Mouse (Mus musculus): Measurements from ENCODE around the gene Faap20. TPM values are rescaled to one million over a fixed set of nuclear protein-coding genes. Genes with fewer than 3 reads are reported as not detected.

Gene Faap20
- polyA plus RNA-seq, 3 experiments from 2014 or later = 44.3 to 57.3 (median 51.6) TPM

DNA sequence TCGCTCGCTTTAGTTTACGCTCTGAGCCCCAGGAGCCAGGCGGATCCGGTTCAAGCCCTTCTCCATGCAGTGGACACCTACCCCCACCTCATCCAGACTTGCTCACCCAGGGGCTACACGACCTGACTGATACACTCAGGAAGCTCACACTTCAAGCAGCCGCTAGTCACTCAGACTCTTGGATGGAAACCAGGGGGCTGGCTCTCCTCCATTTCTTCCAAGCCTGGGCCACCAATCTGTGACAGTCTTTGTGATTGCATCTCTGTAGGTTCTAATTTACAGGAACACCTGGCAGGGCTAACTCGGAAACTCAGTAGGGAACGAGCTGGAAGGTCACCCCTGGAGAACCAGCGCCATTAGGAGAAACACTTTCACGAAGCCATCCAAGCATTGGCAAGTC, 38.1 kb downstream of the Faap20 start:
- ATAC-seq = no peak

DNA sequence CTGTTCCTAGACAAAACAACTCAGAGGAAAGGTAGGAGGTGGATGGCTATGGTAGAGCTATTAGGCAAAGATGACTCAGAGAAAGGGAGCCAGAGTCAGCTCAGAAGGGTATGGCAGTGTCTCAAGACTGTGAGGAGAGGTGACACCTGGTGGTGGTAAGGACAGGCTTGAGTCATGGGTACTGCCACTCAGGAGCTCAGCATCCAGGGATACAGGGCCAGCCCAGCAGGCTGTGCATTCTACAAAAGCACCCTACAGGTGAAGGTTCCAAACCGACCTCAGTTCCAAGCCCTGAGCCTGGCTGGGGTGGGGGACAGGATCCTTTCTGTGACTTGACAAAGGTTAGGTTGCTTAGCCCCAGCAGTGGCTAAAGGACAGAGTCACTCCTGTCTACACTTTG, 39.0 kb downstream of the Faap20 start:
- ATAC-seq = no peak

DNA sequence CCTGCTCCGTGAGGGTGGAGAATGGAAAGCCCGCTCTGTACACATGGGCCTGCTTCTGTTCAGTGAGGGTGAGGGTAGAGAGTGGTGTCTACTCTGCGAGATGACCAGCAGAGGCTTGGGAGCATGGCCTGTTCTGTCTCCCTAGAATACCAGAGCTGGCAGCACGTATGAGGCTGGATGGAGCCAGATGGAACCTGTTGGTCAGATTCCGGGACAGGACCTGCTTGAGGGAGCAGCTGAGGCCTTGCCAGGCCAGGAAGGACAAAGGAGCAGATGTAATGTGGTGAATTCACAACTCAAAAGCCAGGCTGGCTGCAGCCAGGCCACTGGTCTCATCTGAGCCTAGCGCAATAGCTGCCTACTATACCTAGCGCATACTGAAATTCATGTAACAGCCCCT, 40.4 kb downstream of the Faap20 start:
- no peak for ATAC-seq

DNA sequence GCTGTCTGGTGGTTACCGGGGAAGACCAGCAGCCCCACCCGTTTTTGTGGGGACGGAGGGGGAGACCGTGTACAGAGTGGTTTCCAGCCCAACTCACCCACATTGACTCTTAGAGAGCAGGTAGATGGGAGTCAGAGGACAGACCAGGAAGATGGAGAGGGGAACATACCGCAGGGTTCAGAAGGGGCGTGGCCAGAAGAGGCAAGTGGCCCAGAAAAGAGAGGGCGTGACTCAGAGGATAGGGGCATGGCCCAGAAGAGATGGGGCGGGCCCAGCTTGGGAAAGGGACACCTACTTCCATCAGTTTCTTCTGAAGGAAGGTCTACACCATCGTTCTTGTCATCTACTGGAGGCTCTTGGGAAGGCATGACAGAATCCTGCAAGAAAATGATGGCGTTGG, 43.3 kb downstream of the Faap20 start:
- no peak for ATAC-seq

DNA sequence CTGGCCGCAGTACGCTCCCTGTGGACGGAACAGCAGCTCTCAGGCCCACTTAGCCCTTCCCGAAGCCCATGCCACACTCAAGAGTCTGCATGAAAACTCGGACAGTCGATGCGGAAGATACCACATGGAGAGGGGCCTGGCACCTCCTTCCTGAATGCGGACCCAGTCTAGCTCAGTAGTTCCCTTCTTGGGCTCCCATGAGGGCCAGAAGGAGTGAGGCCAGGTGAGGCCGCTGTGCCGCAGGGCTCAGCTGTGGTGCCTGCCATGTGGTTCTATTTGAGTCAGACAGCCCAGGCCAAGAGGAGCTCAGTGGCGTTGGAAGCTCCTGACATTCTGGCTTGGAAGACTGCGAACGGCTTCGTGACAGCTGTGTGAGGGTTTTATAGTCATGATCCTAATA, 44.8 kb downstream of the Faap20 start:
- no peak for ATAC-seq

DNA sequence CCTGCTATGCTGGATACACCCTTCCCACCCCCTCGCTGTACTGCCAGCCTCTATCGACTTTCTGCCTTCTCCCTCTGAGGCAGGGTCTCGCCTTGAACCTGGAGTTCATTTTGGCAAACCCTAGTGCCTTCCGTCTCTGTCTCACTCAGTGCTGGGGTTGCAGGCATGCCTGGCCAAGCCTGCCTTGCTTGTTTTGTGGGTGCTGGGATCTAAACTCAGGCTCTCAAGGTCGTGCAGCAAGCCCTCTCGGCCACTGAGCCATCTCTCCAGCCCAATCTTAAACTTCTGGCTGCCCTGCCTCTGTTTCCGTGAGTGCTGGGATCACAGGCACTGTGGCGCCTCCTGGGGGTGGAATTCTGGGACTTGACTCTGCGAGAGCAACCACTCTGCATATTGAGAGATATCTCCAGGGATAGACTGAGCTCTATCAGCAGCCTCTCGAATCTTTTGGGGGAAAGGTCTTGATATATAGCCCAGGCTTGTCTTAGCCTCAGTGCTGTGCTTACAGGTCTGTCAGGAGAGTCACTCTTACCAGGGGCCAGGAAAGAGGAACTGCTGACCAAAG, 45.5 kb downstream of the Faap20 start:
- ATAC-seq = no peak

DNA sequence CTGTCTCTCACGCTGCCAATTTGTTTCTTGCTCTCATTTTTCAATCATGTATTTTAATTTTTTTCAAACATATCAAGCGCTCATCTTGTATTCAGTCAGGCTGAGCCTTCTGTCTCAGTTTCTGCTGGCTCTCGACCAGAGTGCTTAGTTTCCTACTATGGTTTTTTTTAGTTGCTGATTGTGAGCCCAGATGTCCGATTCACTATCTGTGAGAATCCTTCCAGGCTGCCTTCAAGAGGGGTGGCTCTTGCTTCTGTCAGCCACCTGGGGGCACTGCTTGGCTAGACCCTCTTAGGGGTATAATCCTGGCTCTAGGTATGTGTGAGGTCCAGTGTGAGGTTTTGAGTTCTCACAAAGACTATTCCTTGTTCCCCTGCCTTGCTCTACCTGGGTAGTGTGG, 46.4 kb downstream of the Faap20 start:
- ATAC-seq = no peak

DNA sequence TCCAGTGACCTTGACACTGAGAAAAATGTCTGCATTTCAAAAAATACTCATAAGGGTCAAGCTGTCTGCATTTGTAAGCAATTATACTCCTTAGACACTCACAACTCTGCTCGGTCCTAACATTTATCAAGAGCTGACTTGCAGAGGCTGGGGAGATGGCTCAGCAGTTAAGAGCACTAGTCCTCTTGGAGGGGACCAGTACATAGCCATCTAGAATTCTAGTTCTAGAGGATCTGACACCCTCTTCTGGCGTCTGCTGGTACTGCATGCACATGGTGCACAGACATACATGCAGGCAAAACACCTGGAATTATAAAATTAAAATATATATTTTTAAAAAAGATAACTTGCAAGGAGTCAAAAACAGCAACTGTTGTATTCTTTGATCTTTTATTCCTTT, 47.5 kb downstream of the Faap20 start:
- ATAC-seq = no peak

DNA sequence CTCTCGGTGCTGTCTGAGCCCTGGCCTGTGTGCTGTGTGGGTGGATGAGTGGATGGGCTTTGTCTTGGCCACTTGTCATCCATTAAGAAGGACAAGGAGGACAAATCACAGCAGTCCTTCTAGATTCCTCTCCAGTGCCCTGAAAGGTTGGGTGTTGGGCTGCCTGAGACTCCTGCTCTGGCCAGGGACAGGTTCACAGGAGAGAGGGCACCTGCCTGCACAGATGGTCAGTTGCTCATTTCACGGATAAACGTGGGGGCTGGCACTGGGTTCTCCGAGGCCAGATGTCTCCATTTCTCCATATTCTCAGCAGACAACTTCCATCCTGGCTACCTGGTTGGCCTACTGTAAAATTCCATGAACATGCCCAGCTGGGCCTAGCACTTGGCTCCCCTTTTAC, 49.2 kb downstream of the Faap20 start:
- ATAC-seq = no peak

DNA sequence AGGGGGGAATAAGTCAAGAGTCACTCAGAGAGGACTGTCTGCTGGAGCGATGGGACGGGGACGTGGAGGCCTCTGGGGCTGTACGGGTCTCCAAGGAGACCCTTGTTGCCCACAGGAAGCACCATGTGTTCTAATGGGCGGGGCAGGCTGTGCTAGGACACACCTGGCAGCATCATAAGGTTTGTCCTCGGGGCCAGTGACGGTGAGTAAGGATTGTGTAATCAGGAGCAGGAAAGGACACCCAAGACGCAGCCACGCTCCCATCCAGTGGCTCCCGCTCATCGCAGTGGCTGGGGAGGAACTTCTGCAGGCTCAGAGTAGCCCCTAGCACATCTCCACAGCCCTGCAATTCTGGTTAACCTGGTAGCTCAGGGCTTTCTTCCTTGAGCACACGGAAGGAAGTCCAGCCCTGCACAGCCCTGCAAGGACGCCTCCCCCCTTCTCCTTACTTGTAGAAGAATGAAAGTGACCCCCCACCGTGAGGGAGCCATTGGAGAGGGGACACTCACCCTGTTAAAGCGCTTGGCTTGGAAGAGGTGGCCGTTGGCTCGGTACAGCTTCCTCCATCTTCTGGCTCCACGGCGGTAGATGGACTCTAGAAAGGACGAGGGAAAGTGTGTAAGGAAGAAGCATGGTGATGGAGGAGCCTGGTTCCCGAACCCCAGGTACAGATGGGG, 51.0 kb downstream of the Faap20 start:
- no peak for ATAC-seq

DNA sequence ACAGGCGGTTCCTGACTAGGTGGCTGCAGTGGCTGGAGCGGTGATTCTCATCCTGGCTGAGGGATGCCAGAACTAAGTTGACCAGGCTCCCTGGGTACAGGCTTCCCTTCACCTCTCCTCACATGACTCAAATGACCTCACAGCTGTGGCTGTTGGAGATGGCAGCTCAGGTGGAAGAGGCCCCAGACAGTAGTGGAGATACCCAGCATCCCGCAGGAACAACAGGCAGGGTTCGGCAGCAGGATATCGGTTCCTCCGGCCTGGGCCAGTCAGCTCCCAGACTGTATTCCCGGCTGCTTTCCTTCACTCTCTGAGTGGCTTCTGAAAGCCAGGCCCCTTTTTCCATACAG, 51.5 kb downstream of the Faap20 start:
- no peak for ATAC-seq

DNA sequence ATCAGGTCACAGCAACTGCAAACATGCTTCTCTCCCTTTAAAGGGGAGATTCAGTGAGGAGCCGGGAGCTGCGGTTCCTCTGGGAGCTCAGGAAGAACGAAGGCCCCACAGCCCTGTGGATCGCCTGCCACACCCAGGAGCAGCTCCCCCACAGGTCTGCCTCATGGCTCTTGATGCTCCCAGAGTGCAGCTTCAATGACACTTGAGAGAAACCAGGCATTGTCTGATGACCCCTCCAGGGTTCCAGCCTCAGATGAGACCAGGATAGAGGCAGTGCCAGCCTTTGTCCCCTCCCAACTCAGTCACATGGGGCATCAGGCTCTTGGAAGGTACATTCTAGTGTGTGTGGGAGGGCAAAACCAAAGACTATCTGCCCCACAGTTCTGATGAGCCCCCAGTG, 52.4 kb downstream of the Faap20 start:
- no peak for ATAC-seq

DNA sequence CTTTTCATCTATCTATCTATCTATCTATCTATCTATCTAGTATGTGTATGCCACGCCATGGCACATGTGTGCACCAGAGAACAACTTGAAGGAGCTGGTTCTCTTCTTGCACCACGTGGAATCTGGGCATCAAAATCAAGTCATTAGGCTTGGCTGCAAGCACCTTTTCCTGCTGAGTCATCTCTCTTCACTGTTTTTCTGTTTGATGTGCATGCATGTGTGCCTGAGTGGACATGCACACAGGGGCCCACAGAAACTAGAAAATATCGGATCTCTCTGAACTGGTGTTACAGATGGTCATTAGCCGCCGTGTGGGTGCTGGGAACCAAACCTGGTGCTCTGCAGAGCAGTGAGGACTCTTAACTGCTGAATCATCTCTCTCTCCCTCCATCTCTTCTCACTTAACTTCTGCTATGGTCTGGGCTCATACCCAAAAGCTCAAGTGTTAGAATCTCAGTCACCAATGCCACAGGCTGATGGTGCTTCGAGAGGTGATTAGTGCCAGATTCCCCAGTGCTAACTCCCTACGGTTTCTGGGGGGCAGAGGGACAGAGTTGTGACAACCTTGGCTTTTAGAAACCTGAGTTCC, 55.0 kb downstream of the Faap20 start:
- no peak for ATAC-seq

DNA sequence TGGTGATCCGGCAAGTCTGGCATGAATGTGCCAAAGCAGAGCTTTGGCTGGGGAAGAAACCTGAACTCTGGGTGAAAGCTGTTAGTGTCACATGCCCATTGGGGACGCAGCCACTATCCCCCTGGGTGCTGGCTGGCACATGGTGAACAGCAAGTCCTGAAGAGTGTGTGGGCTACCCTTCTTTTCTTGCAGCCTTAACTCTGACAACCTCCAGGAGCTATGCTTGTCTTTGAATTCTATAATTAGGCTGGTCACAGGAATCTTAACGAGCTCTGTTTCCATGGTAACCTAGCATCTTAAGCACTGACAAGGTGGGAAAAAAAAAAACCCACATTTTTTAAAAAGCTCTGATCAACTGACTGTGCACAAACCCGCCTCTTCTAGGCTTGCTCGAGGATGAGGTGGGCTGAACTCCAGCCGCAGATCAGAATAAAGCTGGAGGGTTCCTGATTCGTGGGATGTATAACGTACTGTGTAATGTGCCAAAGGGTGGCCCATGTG, 56.0 kb downstream of the Faap20 start:
- no peak for ATAC-seq

Other genes starting within 250 kb of the Faap20 start
- not detected for gene Plch2, start 193.0 kb upstream of the Faap20 start, polyA plus RNA-seq (2017; shearing (Covaris generic))
- gene Pex10, start 182.8 kb upstream of the Faap20 start, polyA plus RNA-seq (2017; shearing (Covaris generic)) = 1 to 10 TPM; 5.8 to 8.7 (median 7.2) TPM
- gene Rer1, start 163.4 kb upstream of the Faap20 start, polyA plus RNA-seq (2017; shearing (Covaris generic)) = 100 to 1,000 TPM; 101 to 140 (median 102) TPM
- 1 to 10 TPM in 2 of 3 experiments, under 1 TPM in 1; 0.79 to 2.1 (median 1.7) TPM for gene Morn1, start 163.2 kb upstream of the Faap20 start, polyA plus RNA-seq (2017; shearing (Covaris generic))
- 10 to 100 TPM; 10.7 to 26.8 (median 26.8) TPM for gene Ski, start 27.2 kb upstream of the Faap20 start, polyA plus RNA-seq (2017; shearing (Covaris generic))
- gene Prkcz, start 111.6 kb downstream of the Faap20 start, polyA plus RNA-seq (2017; shearing (Covaris generic)) = 10 to 100 TPM in 2 of 3 experiments, 1 to 10 TPM in 1; 9.8 to 14.1 (median 11.4) TPM
- 1 to 10 TPM in 1 of 3 experiments, not detected in 2; 1.1 TPM for gene Gabrd, start 148.3 kb downstream of the Faap20 start, polyA plus RNA-seq (2017; shearing (Covaris generic))
- gene Cfap74, start 159.4 kb downstream of the Faap20 start, polyA plus RNA-seq (2017; shearing (Covaris generic)) = 1 to 10 TPM in 2 of 3 experiments, under 1 TPM in 1; 0.47 to 3.1 (median 3.1) TPM
- gene Tmem52, start 219.3 kb downstream of the Faap20 start, polyA plus RNA-seq (2017; shearing (Covaris generic)) = not detected
- gene Gnb1, start 241.6 kb downstream of the Faap20 start, polyA plus RNA-seq (2017; shearing (Covaris generic)) = 100 to 1,000 TPM in 1 of 3 experiments, 10 to 100 TPM in 2; 86.6 to 332 (median 86.7) TPM

Data from inflammation-experienced regulatory T-cells, adult 6 months (primary cell).